Comparison of ENCODE assay signal across 8 mouse cellular contexts in the genomic region with DNA sequence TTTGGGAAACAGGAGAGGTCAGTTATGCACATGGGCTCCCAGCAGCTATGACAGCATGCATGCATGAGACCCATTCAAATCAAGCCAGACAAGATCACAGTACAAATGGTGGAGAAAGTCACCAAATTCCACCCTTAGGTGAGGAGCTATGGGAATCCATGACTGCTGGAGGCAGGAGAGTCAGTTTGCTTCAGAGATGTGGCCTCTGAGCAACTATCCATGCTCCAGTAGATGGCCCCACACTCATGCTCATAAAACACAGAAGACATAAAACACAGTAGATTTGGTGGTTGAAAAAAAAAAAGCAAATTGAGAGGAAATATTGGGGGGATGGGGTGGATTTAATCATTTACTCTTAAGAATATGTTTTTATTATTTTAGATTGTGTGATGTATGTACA.
DNase-seq lines count a peak whose midpoint lies in the region; ATAC-seq and TF ChIP-seq lines count a peak whose summit lies in the region.

No protein-coding gene starts in this region.

- no peak for TF ChIP-seq EP300 in lung, postnatal 0 days (IDR thresholded peaks at IDR 0.05)

- no peaks in the 10 kb centered on the region for H3K9me3 ChIP-seq in lung, postnatal 0 days (ENCODE audit: low read length)

- peak; percentile 33 for DNase-seq in embryo, embryonic 10 days (ENCODE audit: low spot score)
- no peak for DNase-seq in embryo, embryonic 9.5 days (ENCODE audit: extremely low spot score)
- DNase-seq in left cerebral cortex, adult 18-20 months (ENCODE audit: low spot score in 2 of 2): peak; percentile 18 to 25
- no peak for DNase-seq in left cerebral cortex, postnatal 4 days
- peak; percentile 71 for DNase-seq in NIH3T3 (ENCODE audit: low read depth)
- DNase-seq in lung, postnatal 0 days (ENCODE audit: low spot score): peak; percentile 73
- no peak for DNase-seq in right cerebral cortex, postnatal 10 days (ENCODE audit: low spot score in 2 of 2)

- H3K36me3 ChIP-seq in lung, postnatal 0 days (ENCODE audit: insufficient read depth, low read length): no peaks in the 10 kb centered on the region

- intact Hi-C loops in left cerebral cortex, postnatal 4 days (cut with DNase I): loop anchor here (10.0 kb wide), 1 partner anchor 131 kb away; no protein-coding TSS in a partner anchor

- H3K4me2 ChIP-seq in lung, postnatal 0 days (replicated peaks; ENCODE audit: low read depth, low read length): no peak overlapping the region

- no peak overlapping the region for H3K9ac ChIP-seq in lung, postnatal 0 days (replicated peaks; ENCODE audit: low read depth)

- H3K4me3 ChIP-seq in lung, postnatal 0 days (ENCODE audit: low read depth, low read length): no peak overlapping the region

- H3K4me1 ChIP-seq in lung, postnatal 0 days (ENCODE audit: insufficient read depth, low read depth, low read length): no peaks in the 10 kb centered on the region

- no peak overlapping the region for H3K27ac ChIP-seq in lung, postnatal 0 days (ENCODE audit: low read length)

- H3K27me3 ChIP-seq in lung, postnatal 0 days (replicated peaks; ENCODE audit: insufficient read depth, low read length): no peaks in the 10 kb centered on the region

- TF ChIP-seq CTCF in lung, postnatal 0 days (IDR thresholded peaks at IDR 0.05): peak; percentile 67

- ATAC-seq in lung, postnatal 0 days: no peak; the same call in 1 of the 2 replicates
- ATAC-seq in erythroblast, adult 5-6 weeks (replicated peaks; ENCODE audit: low FRiP score, poor library complexity, severe bottlenecking): no peak

Comparison
In these comparisons a context has a peak if more than half of its experiments do, and no peak if none do; other contexts are left out.
1. DNase-seq: peak in embryo, embryonic 10 days (single experiment), left cerebral cortex, adult 18-20 months (2 of 2), NIH3T3 (single experiment) and lung, postnatal 0 days (single experiment); none in embryo, embryonic 9.5 days (single experiment), left cerebral cortex, postnatal 4 days (single experiment) and right cerebral cortex, postnatal 10 days (0 of 2).